In the genomic region with DNA sequence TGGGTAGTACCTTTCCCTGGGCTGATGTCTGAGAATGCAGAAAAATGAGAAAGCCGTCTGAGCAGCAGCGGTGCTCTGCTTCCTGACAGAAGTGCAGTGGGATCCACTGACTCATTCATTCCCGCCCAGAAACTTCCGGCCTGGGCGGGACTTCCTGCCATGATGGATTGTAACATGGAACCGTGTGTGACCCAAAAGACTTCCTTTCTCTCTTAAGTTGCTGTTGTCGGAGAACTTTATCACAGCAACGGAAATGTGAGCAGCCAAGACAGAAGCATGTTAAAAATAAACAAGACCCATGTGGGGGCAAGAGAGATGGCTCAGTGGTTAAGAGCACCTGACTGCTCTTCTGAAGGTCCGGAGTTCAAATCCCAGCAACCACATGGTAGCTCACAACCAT, we compare ENCODE assay signal across 12 mouse cellular contexts. TPM values are rescaled to one million over a fixed set of nuclear protein-coding genes. Genes with fewer than 3 reads are reported as not detected.
DNase-seq lines count a peak whose midpoint lies in the region; ATAC-seq and TF ChIP-seq lines count a peak whose summit lies in the region.
"Had no signal": no experiment of that assay in that cellular context is flagged by ENCODE, and none has a peak within 500 bp of the region (broad histone marks: within the 10 kb centered on the region; RNA-seq: fewer than 3 reads in every experiment).

No protein-coding gene starts in this region.

- H3K9me3 ChIP-seq in heart, embryonic 11.5 days (replicated peaks; ENCODE audit: control insufficient read depth, low read length): no peaks in the 10 kb centered on the region
- H3K9me3 ChIP-seq in embryonic facial prominence, embryonic 10.5 days: peaks cover under 1% of the 10 kb centered on the region; the same call in 1 of the 2 replicates
- no peaks in the 10 kb centered on the region for H3K9me3 ChIP-seq in intestine, embryonic 16.5 days (ENCODE audit: control insufficient read depth, low read length)
- H3K9me3 ChIP-seq: limb, embryonic 15.5 days had no signal

- H3K4me1 ChIP-seq in heart, adult 2 months (ENCODE audit: control insufficient read depth, insufficient read depth, low read length): no peaks in the 10 kb centered on the region
- H3K4me1 ChIP-seq in heart, embryonic 11.5 days (ENCODE audit: control insufficient read depth, insufficient read depth, low read length): no peaks in the 10 kb centered on the region
- H3K4me1 ChIP-seq in embryonic facial prominence, embryonic 10.5 days: no peaks in the 10 kb centered on the region
- no peaks in the 10 kb centered on the region for H3K4me1 ChIP-seq in intestine, embryonic 16.5 days (ENCODE audit: control insufficient read depth, insufficient read depth, low read length)
- H3K4me1 ChIP-seq: limb, embryonic 15.5 days had no signal

- H3K27me3 ChIP-seq in heart, adult 2 months (ENCODE audit: control insufficient read depth, insufficient read depth, low read length): no peaks in the 10 kb centered on the region
- no peaks in the 10 kb centered on the region for H3K27me3 ChIP-seq in heart, embryonic 11.5 days (ENCODE audit: control insufficient read depth, insufficient read depth, low read length)
- H3K27me3 ChIP-seq in embryonic facial prominence, embryonic 10.5 days (replicated peaks; ENCODE audit: low read depth, poor library complexity, severe bottlenecking): no peaks in the 10 kb centered on the region
- no peaks in the 10 kb centered on the region for H3K27me3 ChIP-seq in intestine, embryonic 16.5 days (replicated peaks; ENCODE audit: control insufficient read depth, insufficient read depth, low read length)
- H3K27me3 ChIP-seq: limb, embryonic 15.5 days had no signal

- 38% methylated on average over 9 of the region's 9 CpGs for WGBS in heart, adult 2 months
- 68% methylated on average over 9 of the region's 9 CpGs for WGBS in heart, embryonic 11.5 days (ENCODE audit: insufficient replicate concordance)
- 86% methylated on average over 9 of the region's 9 CpGs for WGBS in embryonic facial prominence, embryonic 10.5 days
- 73% methylated on average over 9 of the region's 9 CpGs for WGBS in intestine, embryonic 16.5 days

- H3K36me3 ChIP-seq in heart, adult 2 months (ENCODE audit: control insufficient read depth, insufficient read depth, low read length): no peaks in the 10 kb centered on the region
- no peaks in the 10 kb centered on the region for H3K36me3 ChIP-seq in heart, embryonic 11.5 days (ENCODE audit: control insufficient read depth, insufficient read depth, low read length)
- H3K36me3 ChIP-seq in embryonic facial prominence, embryonic 10.5 days (replicated peaks): peaks cover 9% of the 10 kb centered on the region
- H3K36me3 ChIP-seq in intestine, embryonic 16.5 days (ENCODE audit: control insufficient read depth, insufficient read depth, low read length): no peaks in the 10 kb centered on the region

- H3K4me2 ChIP-seq in heart, embryonic 11.5 days: no peak overlapping the region
- no peak overlapping the region for H3K4me2 ChIP-seq in intestine, embryonic 16.5 days (ENCODE audit: low read depth, low read length)
- H3K4me2 ChIP-seq: limb, embryonic 15.5 days had no signal

- no peaks in the 10 kb centered on the region for H3K79me2 ChIP-seq in heart, adult 2 months (replicated peaks; ENCODE audit: control insufficient read depth, insufficient read depth, low read length)

- no peak for ATAC-seq in heart, embryonic 11.5 days (replicated peaks; ENCODE audit: insufficient number of reproducible peaks, low FRiP score, low TSS enrichment)
- ATAC-seq in frontal cortex, adult (ENCODE audit: low TSS enrichment): no peak
- ATAC-seq in intestine, embryonic 16.5 days: no peak

- TF ChIP-seq CTCF in heart, adult 2 months (IDR thresholded peaks at IDR 0.05): no peak

- H3K27ac ChIP-seq in heart, adult 2 months: no peak overlapping the region
- no peak overlapping the region for H3K27ac ChIP-seq in heart, embryonic 11.5 days (ENCODE audit: low read depth, low read length)
- H3K27ac ChIP-seq in embryonic facial prominence, embryonic 10.5 days (replicated peaks): no peak overlapping the region
- H3K27ac ChIP-seq in intestine, embryonic 16.5 days (ENCODE audit: low read length): no peak overlapping the region
- H3K27ac ChIP-seq: limb, embryonic 15.5 days had no signal

- no peak overlapping the region for H3K9ac ChIP-seq in heart, adult 2 months (ENCODE audit: low read depth, low read length)
- no peak overlapping the region for H3K9ac ChIP-seq in heart, embryonic 11.5 days (ENCODE audit: low read depth, low read length)
- H3K9ac ChIP-seq in intestine, embryonic 16.5 days (ENCODE audit: low read depth, low read length): no peak overlapping the region
- H3K9ac ChIP-seq: limb, embryonic 15.5 days had no signal

- intact Hi-C loops in heart, adult 2 months (cut with DNase I): no loop called here

- DNase-seq in heart, adult 2 months: peak; percentile 61 to 70
- DNase-seq in T-cell, adult 2 months (ENCODE audit: low spot score): peak; percentile 48
- peak; percentile 64 for DNase-seq in induced T-regulatory cell, adult 2 months (ENCODE audit: low read depth)
- DNase-seq in lung, postnatal 4 days: peak; percentile 36 to 50
- DNase-seq in embryonic facial prominence, embryonic 10.5 days (ENCODE audit: low spot score): no peak
- DNase-seq: adrenal gland, postnatal 10 days; cerebellum, postnatal 14 days; gastrocnemius, postnatal 25 days had no signal

- no peak for TF ChIP-seq POLR2A in heart, adult 2 months (IDR thresholded peaks at IDR 0.05; ENCODE audit: insufficient read depth, low read depth, low read length)

- no peak overlapping the region for H3K4me3 ChIP-seq in heart, adult 2 months
- no peak overlapping the region for H3K4me3 ChIP-seq in heart, embryonic 11.5 days (ENCODE audit: low read depth, low read length)
- H3K4me3 ChIP-seq in embryonic facial prominence, embryonic 10.5 days: no peak overlapping the region
- no peak overlapping the region for H3K4me3 ChIP-seq in intestine, embryonic 16.5 days (ENCODE audit: low read length)
- H3K4me3 ChIP-seq: limb, embryonic 15.5 days had no signal

- TF ChIP-seq EP300 in heart, adult 2 months (IDR thresholded peaks at IDR 0.05; ENCODE audit: insufficient read depth, low read depth, low read length): peak; percentile 35; the same call in 1 of the 2 replicates

RNA-seq across cellular contexts. Expression of a gene that starts 12.2 kb away (rescaled TPM):
- total RNA-seq in heart, adult 2 months (2021): 10 to 100 TPM in 1 of 2 experiments, 1 to 10 TPM in 1; 9.7 to 11.2 TPM
- 1.3 and 1.6 TPM in 2 replicates for polyA plus RNA-seq in heart, adult 2 months (2012; rRNA removed)
- polyA plus RNA-seq in heart, embryonic 11.5 days (2014; fragmentation: Nextera tagmentation; extraction: Ambion mirVana): 12.1 and 17.7 TPM in 2 replicates
- 16.9 and 17.8 TPM in 2 replicates for polyA plus RNA-seq in embryonic facial prominence, embryonic 10.5 days (2016; fragmentation: Nextera tagmentation; extraction: Ambion mirVana)
- 22.6 and 23.2 TPM in 2 replicates for polyA plus RNA-seq in intestine, embryonic 16.5 days (2015; fragmentation: Nextera tagmentation; extraction: Ambion mirVana)

RNA-seq across cellular contexts. Expression of a gene that starts 13.3 kb away (rescaled TPM):
- total RNA-seq in heart, adult 2 months (2021): 100 to 1,000 TPM; 150 to 162 TPM
- polyA plus RNA-seq in heart, adult 2 months (2012; rRNA removed): 239 and 248 TPM in 2 replicates
- polyA plus RNA-seq in heart, embryonic 11.5 days (2014; fragmentation: Nextera tagmentation; extraction: Ambion mirVana): 243 and 281 TPM in 2 replicates
- polyA plus RNA-seq in embryonic facial prominence, embryonic 10.5 days (2016; fragmentation: Nextera tagmentation; extraction: Ambion mirVana): 265 and 287 TPM in 2 replicates
- polyA plus RNA-seq in intestine, embryonic 16.5 days (2015; fragmentation: Nextera tagmentation; extraction: Ambion mirVana): 271 and 273 TPM in 2 replicates

RNA-seq across cellular contexts. Expression of a gene that starts 17.5 kb away (rescaled TPM):
- total RNA-seq in heart, adult 2 months (2021): not detected
- polyA plus RNA-seq in heart, adult 2 months (2012; rRNA removed): 0.20 TPM in 1 of 2 replicates, not detected in the other
- not detected in 2 replicates for polyA plus RNA-seq in heart, embryonic 11.5 days (2014; fragmentation: Nextera tagmentation; extraction: Ambion mirVana)
- 0.08 TPM in 1 of 2 replicates, not detected in the other for polyA plus RNA-seq in embryonic facial prominence, embryonic 10.5 days (2016; fragmentation: Nextera tagmentation; extraction: Ambion mirVana)
- 0.07 TPM in 1 of 2 replicates, not detected in the other for polyA plus RNA-seq in intestine, embryonic 16.5 days (2015; fragmentation: Nextera tagmentation; extraction: Ambion mirVana)
- total RNA-seq: gastrocnemius, postnatal 25 days had no signal
- polyA plus RNA-seq: limb, embryonic 15.5 days had no signal

RNA-seq across cellular contexts. Expression of a gene that starts 18.1 kb away (rescaled TPM):
- 1 to 10 TPM; 8.4 to 9.8 TPM for total RNA-seq in heart, adult 2 months (2021)
- 3.2 and 3.6 TPM in 2 replicates for polyA plus RNA-seq in heart, adult 2 months (2012; rRNA removed)
- 4.0 and 4.4 TPM in 2 replicates for polyA plus RNA-seq in heart, embryonic 11.5 days (2014; fragmentation: Nextera tagmentation; extraction: Ambion mirVana)
- 10.2 and 11.3 TPM in 2 replicates for polyA plus RNA-seq in embryonic facial prominence, embryonic 10.5 days (2016; fragmentation: Nextera tagmentation; extraction: Ambion mirVana)
- 8.4 and 8.6 TPM in 2 replicates for polyA plus RNA-seq in intestine, embryonic 16.5 days (2015; fragmentation: Nextera tagmentation; extraction: Ambion mirVana)

RNA-seq across cellular contexts. Expression of a gene that starts 39.1 kb away (rescaled TPM):
- total RNA-seq in heart, adult 2 months (2021): not detected
- not detected in 2 replicates for polyA plus RNA-seq in heart, adult 2 months (2012; rRNA removed)
- not detected in 2 replicates for polyA plus RNA-seq in heart, embryonic 11.5 days (2014; fragmentation: Nextera tagmentation; extraction: Ambion mirVana)
- 0.12 TPM in 1 of 2 replicates, not detected in the other for polyA plus RNA-seq in embryonic facial prominence, embryonic 10.5 days (2016; fragmentation: Nextera tagmentation; extraction: Ambion mirVana)
- 1.8 and 2.6 TPM in 2 replicates for polyA plus RNA-seq in intestine, embryonic 16.5 days (2015; fragmentation: Nextera tagmentation; extraction: Ambion mirVana)
- total RNA-seq: adrenal gland, postnatal 10 days; gastrocnemius, postnatal 25 days had no signal
- polyA plus RNA-seq: limb, embryonic 15.5 days had no signal
